ENCODE assay signal across 23 mouse cellular contexts in genomic region chr11:44541280-44541679, GRCm38 (mm10). TPM values are rescaled to one million over a fixed set of nuclear protein-coding genes. Genes with fewer than 3 reads are reported as not detected.
A peak's percentile ranks its signal among the peaks of the same experiment; 100 is the strongest.
DNase-seq lines count a peak whose midpoint lies in the region; ATAC-seq and TF ChIP-seq lines count a peak whose summit lies in the region.
"Had no signal": no experiment of that assay in that cellular context is flagged by ENCODE, and none has a peak within 500 bp of the region (broad histone marks: within the 10 kb centered on the region; RNA-seq: fewer than 3 reads in every experiment).

No protein-coding gene starts in this region.

- no peak for DNase-seq in limb, embryonic 10.5 days (ENCODE audit: low spot score)
- DNase-seq in 3T3-L1 (ENCODE audit: low read depth, low spot score) = peak; percentile 52
- peak; percentile 86 for DNase-seq in NIH3T3 (ENCODE audit: low read depth)
- DNase-seq in thymus, adult 2 months = no peak
- no peak for DNase-seq in kidney, adult 18-20 months
- DNase-seq: adrenal gland, postnatal 25 days; cerebellum, adult 11 months; cerebellum, adult 9-11 months; gastrocnemius, postnatal 14 days; heart, adult 18-20 months; heart, postnatal 14 days; kidney, adult 2 months; kidney, postnatal 10 days; spleen, adult 18-20 months; thymus, postnatal 25 days had no signal

- H3K4me3 ChIP-seq in limb, embryonic 15.5 days = no peak overlapping the region
- no peak overlapping the region for H3K4me3 ChIP-seq in limb, embryonic 10.5 days
- H3K4me3 ChIP-seq in liver, embryonic 15.5 days (replicated peaks) = no peak overlapping the region
- H3K4me3 ChIP-seq in thymus, adult 2 months (ENCODE audit: control insufficient read depth, insufficient read depth, low read length) = no peak overlapping the region
- H3K4me3 ChIP-seq: embryonic facial prominence, embryonic 10.5 days; forebrain, embryonic 13.5 days; heart, embryonic 12.5 days; hindbrain, embryonic 13.5 days; megakaryocyte, embryonic 14.5 days; midbrain, embryonic 13.5 days had no signal

- no peaks in the 10 kb centered on the region for H3K9me3 ChIP-seq in limb, embryonic 15.5 days
- H3K9me3 ChIP-seq in limb, embryonic 10.5 days (replicated peaks) = no peaks in the 10 kb centered on the region
- no peaks in the 10 kb centered on the region for H3K9me3 ChIP-seq in liver, embryonic 15.5 days (replicated peaks)
- H3K9me3 ChIP-seq: embryonic facial prominence, embryonic 10.5 days; forebrain, embryonic 13.5 days; heart, embryonic 12.5 days; hindbrain, embryonic 13.5 days; megakaryocyte, embryonic 14.5 days; midbrain, embryonic 13.5 days had no signal

- peaks cover 15% of the 10 kb centered on the region for H3K36me3 ChIP-seq in limb, embryonic 15.5 days
- H3K36me3 ChIP-seq in limb, embryonic 10.5 days = peaks cover 87% of the 10 kb centered on the region
- peaks cover 96% of the 10 kb centered on the region for H3K36me3 ChIP-seq in liver, embryonic 15.5 days (replicated peaks)
- peaks cover 14% of the 10 kb centered on the region for H3K36me3 ChIP-seq in thymus, adult 2 months (ENCODE audit: control insufficient read depth, insufficient read depth, low read length)

- WGBS in limb, embryonic 15.5 days = 83% methylated on average over 5 of the region's 5 CpGs
- 93% methylated on average over 5 of the region's 5 CpGs for WGBS in limb, embryonic 10.5 days
- WGBS in liver, embryonic 15.5 days (ENCODE audit: insufficient replicate concordance) = 94% methylated on average over 5 of the region's 5 CpGs
- 92% methylated on average over 5 of the region's 5 CpGs for WGBS in thymus, adult 2 months

- no peak for TF ChIP-seq CTCF in thymus, adult 2 months (IDR thresholded peaks at IDR 0.05; ENCODE audit: borderline replicate concordance, control insufficient read depth, extremely low read depth, insufficient read depth, low read length, poor library complexity)

- H3K4me2 ChIP-seq in limb, embryonic 15.5 days = no peak overlapping the region
- H3K4me2 ChIP-seq in liver, embryonic 15.5 days = no peak overlapping the region
- H3K4me2 ChIP-seq: forebrain, embryonic 13.5 days; heart, embryonic 12.5 days; hindbrain, embryonic 13.5 days; midbrain, embryonic 13.5 days had no signal

- no peak overlapping the region for H3K9ac ChIP-seq in limb, embryonic 15.5 days
- H3K9ac ChIP-seq in liver, embryonic 15.5 days = no peak overlapping the region
- H3K9ac ChIP-seq: forebrain, embryonic 13.5 days; heart, embryonic 12.5 days; hindbrain, embryonic 13.5 days; midbrain, embryonic 13.5 days had no signal

- no peak for TF ChIP-seq POLR2A in thymus, adult 2 months (IDR thresholded peaks at IDR 0.05; ENCODE audit: control insufficient read depth, extremely low read depth, insufficient read depth, low read length, poor library complexity)

- H3K4me1 ChIP-seq in limb, embryonic 15.5 days = peaks cover 30% of the 10 kb centered on the region
- H3K4me1 ChIP-seq in limb, embryonic 10.5 days = peaks cover 26% of the 10 kb centered on the region
- peaks cover 54% of the 10 kb centered on the region for H3K4me1 ChIP-seq in liver, embryonic 15.5 days (replicated peaks)
- H3K4me1 ChIP-seq in thymus, adult 2 months (replicated peaks; ENCODE audit: control insufficient read depth, insufficient read depth, low read length) = peaks cover 52% of the 10 kb centered on the region
- H3K4me1 ChIP-seq: midbrain, embryonic 13.5 days had no signal

- H3K27ac ChIP-seq in limb, embryonic 15.5 days = peak overlapping the region; percentile 55; the same call in 1 of the 2 replicates
- no peak overlapping the region for H3K27ac ChIP-seq in limb, embryonic 10.5 days
- peak overlapping the region; percentile 33; the same call in 1 of the 2 replicates for H3K27ac ChIP-seq in liver, embryonic 15.5 days (replicated peaks)
- no peak overlapping the region for H3K27ac ChIP-seq in thymus, adult 2 months (ENCODE audit: control insufficient read depth, insufficient read depth, low read length)
- H3K27ac ChIP-seq: embryonic facial prominence, embryonic 10.5 days; forebrain, embryonic 13.5 days; hindbrain, embryonic 13.5 days; midbrain, embryonic 13.5 days had no signal

- no peaks in the 10 kb centered on the region for H3K27me3 ChIP-seq in limb, embryonic 15.5 days
- H3K27me3 ChIP-seq in limb, embryonic 10.5 days (ENCODE audit: low read depth, poor library complexity, severe bottlenecking) = no peaks in the 10 kb centered on the region
- H3K27me3 ChIP-seq in liver, embryonic 15.5 days = no peaks in the 10 kb centered on the region
- no peaks in the 10 kb centered on the region for H3K27me3 ChIP-seq in thymus, adult 2 months (ENCODE audit: control insufficient read depth, insufficient read depth, low read length)
- H3K27me3 ChIP-seq: forebrain, embryonic 13.5 days; heart, embryonic 12.5 days; hindbrain, embryonic 13.5 days; megakaryocyte, embryonic 14.5 days; midbrain, embryonic 13.5 days had no signal

- no peak for ATAC-seq in limb, embryonic 15.5 days (ENCODE audit: insufficient number of reproducible peaks, low FRiP score, low TSS enrichment, low read depth)
- no peak for ATAC-seq in liver, embryonic 15.5 days (ENCODE audit: insufficient read depth)
- ATAC-seq: forebrain, embryonic 13.5 days; midbrain, embryonic 13.5 days had no signal

RNA-seq across cellular contexts. Expression of gene Rnf145, which starts 22.5 kb away (rescaled TPM):
- 61.5 and 69.8 TPM in 2 replicates for polyA plus RNA-seq in limb, embryonic 15.5 days (2015; fragmentation: Nextera tagmentation; extraction: Ambion mirVana)
- polyA plus RNA-seq in limb, embryonic 10.5 days (2016; fragmentation: Nextera tagmentation; extraction: Ambion mirVana) = 76.7 and 89.2 TPM in 2 replicates
- 53.5 and 59.8 TPM in 2 replicates for polyA plus RNA-seq in liver, embryonic 15.5 days (2015; fragmentation: Nextera tagmentation; extraction: Ambion mirVana)
- polyA plus RNA-seq in thymus, adult 2 months (2012; rRNA removed) = 361 and 669 TPM in 2 replicates

Comparison
In these comparisons a context has a peak if more than half of its experiments do, and no peak if none do; other contexts are left out.
1. H3K27ac ChIP-seq: peak in limb, embryonic 15.5 days (single experiment) and liver, embryonic 15.5 days (single experiment); none in limb, embryonic 10.5 days (single experiment) and thymus, adult 2 months (single experiment).
2. DNase-seq: peak in 3T3-L1 (single experiment) and NIH3T3 (single experiment); none in limb, embryonic 10.5 days (single experiment), thymus, adult 2 months (single experiment) and kidney, adult 18-20 months (single experiment).